Mouse (Mus musculus) kidney, embryonic 15.5 days (tissue): ENCODE data around the gene Prr23a1. TPM values are rescaled to one million over a fixed set of nuclear protein-coding genes. Genes with fewer than 3 reads are reported as not detected.
"Not testable (repeated sequence)": the region's sequence is repeated elsewhere in the genome, so short reads cannot be mapped to it uniquely, and the experiment has no call there.

Experiments
- ATAC-seq: fragments of 200-750 bp; cut with Nextera tagmentation; replicated peaks from 2 replicates; pipeline ENCODE4 v1.8.0; 2017; ENCODE audit warnings: moderate TSS enrichment; ENCODE audit not compliant: low FRiP score
- H3K27ac ChIP-seq: fragments of 300-500 bp; sonication (generic); 2 replicates; pipeline ENCODE4 v1.5.1; 2015; ENCODE audit warnings: mild to moderate bottlenecking, inconsistent platforms
- H3K27me3 ChIP-seq: fragments of 300-500 bp; sonication (generic); 2 replicates; pipeline ENCODE4 v1.6.1; 2015; ENCODE audit warnings: inconsistent platforms
- H3K36me3 ChIP-seq: fragments of 300-500 bp; sonication (generic); 2 replicates; pipeline ENCODE4 v1.6.1; 2015; ENCODE audit warnings: inconsistent platforms
- H3K4me1 ChIP-seq: fragments of 300-500 bp; sonication (generic); 2 replicates; pipeline ENCODE4 v1.6.1; 2015; ENCODE audit warnings: inconsistent platforms
- H3K4me2 ChIP-seq: fragments of 300-500 bp; sonication (generic); 2 replicates; pipeline ENCODE4 v1.6.1; 2015; ENCODE audit warnings: moderate library complexity, mild to moderate bottlenecking, inconsistent platforms
- H3K4me3 ChIP-seq: fragments of 300-500 bp; sonication (generic); replicated peaks from 2 replicates; pipeline ENCODE4 v1.5.1; 2015; ENCODE audit warnings: mild to moderate bottlenecking, inconsistent platforms
- H3K9ac ChIP-seq: fragments of 300-500 bp; sonication (generic); 2 replicates; pipeline ENCODE4 v1.6.1; 2015; ENCODE audit warnings: mild to moderate bottlenecking, inconsistent platforms
- H3K9me3 ChIP-seq: fragments of 300-500 bp; sonication (generic); replicated peaks from 2 replicates; pipeline ENCODE4 v1.6.1; 2016; ENCODE audit warnings: inconsistent platforms
- WGBS: fragments of 180-500 bp; shearing (Covaris S2); methylation state at CpG from one replicate; pipeline ENCODE4 v1.1.7; 2015; ENCODE audit warnings: mixed read lengths; 5-methylcytosine and 5-hydroxymethylcytosine counted together
- polyA plus RNA-seq: library from polyadenylated mRNA; unstranded; fragments of >200 nt; fragmentation: Nextera tagmentation; extraction: Ambion mirVana; gene quantifications from 2 replicates; pipeline ENCODE4 v1.2.1, GENCODE M21; 2015

The Prr23a1 gene
- not detected in 2 replicates for polyA plus RNA-seq

DNA sequence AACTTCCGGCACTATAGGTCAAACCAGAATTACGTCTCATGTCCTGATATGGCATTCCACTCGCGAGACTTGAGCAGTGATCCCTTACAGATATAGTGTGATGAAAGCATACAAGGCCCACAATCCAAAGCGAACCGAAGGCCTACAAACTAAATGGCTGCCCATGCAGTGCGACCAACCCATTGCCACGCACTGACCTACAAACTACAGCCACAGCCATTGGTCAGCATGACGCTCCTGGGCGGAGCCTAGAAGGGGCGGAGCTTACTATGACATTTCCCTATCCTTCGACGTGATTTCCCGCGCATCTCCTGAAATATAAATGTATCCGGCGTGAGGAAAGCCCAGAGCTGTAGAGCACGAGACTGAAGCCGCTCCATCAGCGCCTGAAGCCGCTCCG lies at the start of gene Prr23a1:
Prr23a1 (plus strand) TSS at position 387 of the 400 bp plus-strand sequence.
- H3K27ac ChIP-seq: no peak within 1 kb of the TSS
- H3K4me3 ChIP-seq: no peak within 1 kb of the TSS
- H3K4me1 ChIP-seq: no peaks in the 10 kb centered on the region
- 65% methylated on average over 22 of the region's 22 CpGs for WGBS
- no peak within 1 kb of the TSS for H3K9ac ChIP-seq
- H3K36me3 ChIP-seq: no peaks in the 10 kb centered on the region
- H3K9me3 ChIP-seq: no peaks in the 10 kb centered on the region; the same call in 1 of the 2 replicates
- ATAC-seq: no peak
- no peaks in the 10 kb centered on the region for H3K27me3 ChIP-seq
- peak within 1 kb of the TSS; percentile 36 for H3K4me2 ChIP-seq

DNA sequence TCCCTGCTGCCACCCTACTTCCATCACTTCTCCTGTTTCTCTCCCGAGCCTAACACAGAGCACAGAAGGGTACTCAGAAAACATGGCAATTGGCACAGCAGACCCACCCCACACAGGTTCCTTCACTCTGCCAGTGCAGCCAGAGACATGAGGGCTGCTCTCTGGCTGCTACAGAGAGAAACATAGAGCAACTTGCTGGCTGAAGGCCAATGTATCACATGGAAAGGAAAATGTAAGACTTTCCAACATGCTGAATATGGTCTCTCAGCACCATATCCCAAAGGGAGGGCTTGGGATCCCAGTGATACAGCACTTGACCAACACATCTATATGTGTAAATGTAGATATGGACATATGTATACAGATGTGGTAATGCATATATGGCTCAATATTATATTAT lies 43.3 kb upstream of the Prr23a1 start:
- no peaks in the 10 kb centered on the region for H3K27me3 ChIP-seq
- no peak overlapping the region for H3K9ac ChIP-seq
- ATAC-seq: no peak
- H3K4me3 ChIP-seq: no peak overlapping the region
- H3K4me2 ChIP-seq: no peak overlapping the region
- H3K4me1 ChIP-seq: no peaks in the 10 kb centered on the region
- no peaks in the 10 kb centered on the region for H3K9me3 ChIP-seq
- H3K36me3 ChIP-seq: no peaks in the 10 kb centered on the region
- no peak overlapping the region for H3K27ac ChIP-seq
- WGBS: 85% methylated on average over 1 of the region's 1 CpGs

DNA sequence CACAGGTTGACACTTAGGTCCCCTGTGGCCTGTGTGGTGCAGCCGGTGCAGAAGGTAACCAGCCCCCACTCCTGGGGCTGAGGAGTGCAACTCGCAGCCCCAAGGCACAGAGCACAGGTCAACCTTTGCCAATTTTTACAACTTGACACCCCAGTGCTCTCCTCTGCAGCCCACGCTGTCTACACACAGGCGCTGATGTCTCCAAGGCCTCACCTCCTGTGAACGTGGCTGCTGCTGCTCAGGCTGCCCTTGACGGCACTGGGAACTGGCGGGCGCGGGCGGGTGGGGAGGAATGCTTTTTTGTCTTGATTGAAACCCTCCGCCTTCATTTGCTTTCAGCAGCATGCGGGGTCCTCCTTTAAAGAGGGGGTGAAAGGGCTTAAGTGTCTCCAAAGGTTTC lies 38.3 kb upstream of the Prr23a1 start:
- H3K27me3 ChIP-seq: no peaks in the 10 kb centered on the region
- WGBS: 46% methylated on average over 12 of the region's 12 CpGs
- no peak; the same call in 1 of the 2 replicates for ATAC-seq

DNA sequence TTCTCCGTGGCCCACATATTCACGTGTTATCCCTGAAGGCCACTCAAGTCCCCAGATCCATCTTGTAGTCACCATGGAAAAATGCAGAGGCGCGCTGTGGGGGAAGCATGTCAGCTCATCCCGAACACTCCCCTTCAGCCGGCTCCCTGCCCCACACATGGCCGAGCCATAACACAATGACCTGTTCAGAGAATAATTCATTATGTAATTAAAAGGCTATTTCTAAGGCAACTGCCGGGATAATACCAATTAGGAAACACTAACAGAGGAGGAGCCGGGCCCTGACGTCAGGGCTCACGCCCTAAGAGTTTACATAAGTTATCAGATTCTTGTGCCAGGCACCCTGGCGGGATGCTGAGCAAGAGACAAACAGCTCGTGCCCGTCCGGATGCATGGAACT lies 36.8 kb upstream of the Prr23a1 start:
- Histone ChIP-seq H3K9me3 (no peaks in the 10 kb centered on the region), H3K4me3 (no peak overlapping the region), H3K27me3 (no peaks in the 10 kb centered on the region), H3K27ac (no peak overlapping the region), H3K36me3 (no peaks in the 10 kb centered on the region), H3K9ac (no peak overlapping the region), H3K4me1 (no peaks in the 10 kb centered on the region), H3K4me2 (no peak overlapping the region)
- no peak for ATAC-seq
- 71% methylated on average over 15 of the region's 15 CpGs for WGBS

More for the DNA sequence above, 38.3 kb upstream of the Prr23a1 start:
- Histone ChIP-seq H3K4me2 (no peak overlapping the region), H3K9ac (no peak overlapping the region), H3K36me3 (no peaks in the 10 kb centered on the region), H3K4me3 (no peak overlapping the region), H3K27ac (no peak overlapping the region), H3K9me3 (no peaks in the 10 kb centered on the region), H3K4me1 (no peaks in the 10 kb centered on the region)

GRCm38 (mm10) chr9:98805934-98806333 lies 36.4 kb upstream of the Prr23a1 start:
- no peaks in the 10 kb centered on the region for H3K9me3 ChIP-seq
- H3K4me3 ChIP-seq: no peak overlapping the region
- no peaks in the 10 kb centered on the region for H3K4me1 ChIP-seq
- H3K9ac ChIP-seq: no peak overlapping the region
- no peaks in the 10 kb centered on the region for H3K36me3 ChIP-seq
- ATAC-seq: no peak
- no peak overlapping the region for H3K27ac ChIP-seq
- H3K4me2 ChIP-seq: no peak overlapping the region
- 74% methylated on average over 3 of the region's 3 CpGs for WGBS
- no peaks in the 10 kb centered on the region for H3K27me3 ChIP-seq

GRCm38 (mm10) chr9:98807631-98808030 lies 34.7 kb upstream of the Prr23a1 start:
- WGBS: 80% methylated on average over 8 of the region's 8 CpGs
- Histone ChIP-seq H3K27ac (no peak overlapping the region), H3K4me2 (no peak overlapping the region), H3K9me3 (no peaks in the 10 kb centered on the region), H3K4me1 (no peaks in the 10 kb centered on the region), H3K27me3 (no peaks in the 10 kb centered on the region), H3K9ac (no peak overlapping the region), H3K4me3 (no peak overlapping the region), H3K36me3 (no peaks in the 10 kb centered on the region)
- no peak for ATAC-seq

DNA sequence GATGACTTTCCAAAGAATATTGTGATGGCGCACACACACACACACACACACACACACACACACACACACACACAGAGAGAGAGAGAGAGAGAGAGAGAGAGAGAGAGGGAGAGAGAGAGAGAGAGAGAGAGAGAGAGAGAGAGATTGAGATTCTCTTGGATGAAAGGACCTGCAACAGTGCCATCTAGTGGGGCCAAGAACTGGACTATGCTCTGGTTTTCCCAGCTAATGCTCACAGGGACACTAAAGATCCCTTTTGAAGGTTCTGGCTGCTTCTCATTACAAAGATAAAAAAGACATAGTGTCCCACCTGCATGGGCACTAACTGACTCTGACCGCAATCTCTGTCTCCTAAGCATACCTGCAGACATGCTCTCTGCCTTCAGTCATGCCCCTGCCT lies 32.8 kb upstream of the Prr23a1 start:
- not testable (repeated sequence) for H3K4me1 ChIP-seq, H3K9me3 ChIP-seq, H3K4me2 ChIP-seq, H3K27ac ChIP-seq, H3K27me3 ChIP-seq, ATAC-seq, H3K36me3 ChIP-seq, H3K4me3 ChIP-seq, H3K9ac ChIP-seq
- WGBS: 56% methylated on average over 2 of the region's 2 CpGs

GRCm38 (mm10) chr9:98816066-98816465 lies 26.2 kb upstream of the Prr23a1 start:
- H3K27me3 ChIP-seq: no peaks in the 10 kb centered on the region
- 68% methylated on average over 3 of the region's 3 CpGs for WGBS

GRCm38 (mm10) chr9:98817592-98817991 lies 24.7 kb upstream of the Prr23a1 start:
- no peak for ATAC-seq
- H3K4me3 ChIP-seq: no peak overlapping the region
- WGBS: 80% methylated on average over 7 of the region's 7 CpGs
- no peak overlapping the region for H3K27ac ChIP-seq
- H3K27me3 ChIP-seq: no peaks in the 10 kb centered on the region
- peaks cover 3% of the 10 kb centered on the region; the same call in 1 of the 2 replicates for H3K4me1 ChIP-seq
- no peak overlapping the region for H3K9ac ChIP-seq
- H3K9me3 ChIP-seq: no peaks in the 10 kb centered on the region
- H3K4me2 ChIP-seq: no peak overlapping the region
- H3K36me3 ChIP-seq: no peaks in the 10 kb centered on the region

More at GRCm38 (mm10) chr9:98816066-98816465, 26.2 kb upstream of the Prr23a1 start:
- no peak overlapping the region for H3K27ac ChIP-seq
- H3K9me3 ChIP-seq: no peaks in the 10 kb centered on the region
- no peak for ATAC-seq
- peaks cover 3% of the 10 kb centered on the region; the same call in 1 of the 2 replicates for H3K4me1 ChIP-seq
- no peak overlapping the region for H3K4me3 ChIP-seq
- H3K36me3 ChIP-seq: no peaks in the 10 kb centered on the region
- no peak overlapping the region for H3K9ac ChIP-seq
- no peak overlapping the region for H3K4me2 ChIP-seq

DNA sequence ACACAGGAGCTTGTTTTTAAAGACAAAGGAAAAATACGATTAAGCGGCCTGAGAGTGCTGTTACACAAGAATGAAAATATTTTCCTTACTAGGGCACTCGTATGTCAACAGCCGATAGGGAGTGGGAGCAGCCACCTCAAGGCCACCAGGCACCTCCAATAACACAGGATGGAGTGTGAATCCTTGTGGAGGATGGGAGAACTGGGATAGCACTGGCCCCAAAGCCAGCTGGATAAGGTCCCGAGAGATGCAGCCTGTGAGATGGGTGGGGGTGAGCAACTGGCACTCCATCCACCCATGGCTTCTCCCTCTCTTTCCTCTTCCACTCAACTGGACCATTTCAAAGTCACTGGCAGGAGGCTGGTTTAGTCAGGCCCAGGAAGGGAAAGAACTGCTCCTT lies 23.3 kb upstream of the Prr23a1 start:
- no peak overlapping the region for H3K4me3 ChIP-seq
- no peak overlapping the region for H3K9ac ChIP-seq
- H3K36me3 ChIP-seq: no peaks in the 10 kb centered on the region
- H3K4me1 ChIP-seq: peaks cover 3% of the 10 kb centered on the region; the same call in 1 of the 2 replicates
- no peak for ATAC-seq
- H3K27ac ChIP-seq: no peak overlapping the region
- WGBS: 29% methylated on average over 5 of the region's 5 CpGs
- no peaks in the 10 kb centered on the region for H3K27me3 ChIP-seq
- no peak overlapping the region for H3K4me2 ChIP-seq
- no peaks in the 10 kb centered on the region; the same call in 1 of the 2 replicates for H3K9me3 ChIP-seq

DNA sequence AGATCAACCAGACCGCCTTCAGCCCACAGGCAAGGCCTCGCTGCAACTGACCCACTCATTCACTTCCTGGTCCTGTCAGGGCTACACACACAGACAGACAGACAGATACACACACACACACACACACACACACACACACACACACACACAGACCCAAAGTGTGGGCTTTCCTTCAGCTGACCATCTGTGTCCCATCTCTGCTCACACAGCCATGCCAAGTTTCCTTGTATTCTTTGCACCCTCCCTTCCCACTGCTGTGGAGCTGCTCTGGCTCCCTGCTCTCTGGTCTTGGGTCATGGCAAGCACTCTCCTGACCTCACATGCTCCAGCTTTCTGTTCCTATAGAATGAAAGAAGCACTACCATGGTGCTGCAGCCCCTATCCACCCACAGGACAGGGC lies 22.8 kb upstream of the Prr23a1 start:
- H3K9ac ChIP-seq: no peak overlapping the region
- no peak overlapping the region for H3K4me2 ChIP-seq
- H3K4me3 ChIP-seq: no peak overlapping the region
- H3K4me1 ChIP-seq: peaks cover 3% of the 10 kb centered on the region; the same call in 1 of the 2 replicates
- no peak for ATAC-seq
- no peaks in the 10 kb centered on the region for H3K36me3 ChIP-seq
- no peaks in the 10 kb centered on the region for H3K27me3 ChIP-seq
- no peaks in the 10 kb centered on the region; the same call in 1 of the 2 replicates for H3K9me3 ChIP-seq
- H3K27ac ChIP-seq: no peak overlapping the region
- 66% methylated on average over 2 of the region's 2 CpGs for WGBS

DNA sequence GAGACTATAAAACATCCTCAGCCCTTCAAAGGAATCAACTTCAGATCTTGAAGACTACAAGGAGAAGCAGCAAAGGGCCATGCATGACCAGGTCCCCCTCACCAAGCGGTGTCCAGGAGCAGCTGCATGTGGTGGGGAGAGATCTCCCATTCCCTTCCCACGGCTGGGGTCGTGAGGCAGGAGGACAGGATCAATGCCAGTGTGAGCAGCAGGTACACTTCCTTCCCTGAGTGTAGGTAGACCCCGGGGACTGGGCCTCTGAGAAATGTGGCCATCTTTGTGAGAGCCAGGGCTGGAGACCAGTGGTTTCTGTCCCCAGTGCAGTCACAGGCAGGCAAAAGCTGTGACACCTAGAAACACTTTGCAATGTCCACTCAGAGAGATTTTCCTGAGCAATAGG lies 21.8 kb upstream of the Prr23a1 start:
- no peak overlapping the region for H3K4me2 ChIP-seq
- H3K4me1 ChIP-seq: peaks cover 3% of the 10 kb centered on the region; the same call in 1 of the 2 replicates
- H3K4me3 ChIP-seq: no peak overlapping the region
- no peaks in the 10 kb centered on the region for H3K27me3 ChIP-seq
- no peaks in the 10 kb centered on the region; the same call in 1 of the 2 replicates for H3K9me3 ChIP-seq
- WGBS: 86% methylated on average over 4 of the region's 4 CpGs
- H3K27ac ChIP-seq: no peak overlapping the region
- H3K9ac ChIP-seq: no peak overlapping the region
- ATAC-seq: no peak
- no peaks in the 10 kb centered on the region for H3K36me3 ChIP-seq

DNA sequence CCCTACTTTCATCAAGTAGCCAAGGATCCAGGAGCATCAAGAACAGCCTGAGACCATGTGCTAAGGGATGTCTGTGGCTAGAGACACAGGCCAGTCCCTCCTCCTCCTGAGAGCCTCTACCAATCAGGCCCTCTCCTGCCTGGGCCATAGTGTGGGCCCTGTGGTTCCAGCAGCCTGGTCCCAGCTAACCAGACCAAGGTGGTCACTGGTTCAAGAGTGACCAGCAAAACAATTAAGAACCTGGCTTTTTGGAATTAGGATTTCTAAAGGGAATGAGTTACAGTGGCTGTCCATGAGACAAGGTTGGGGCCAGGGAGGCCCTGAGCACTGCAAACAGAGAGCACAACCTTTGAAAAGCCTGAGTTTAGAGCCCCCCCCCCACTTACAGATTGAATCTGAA lies 21.2 kb upstream of the Prr23a1 start:
- H3K27me3 ChIP-seq: no peaks in the 10 kb centered on the region
- no peak overlapping the region for H3K4me2 ChIP-seq
- H3K4me3 ChIP-seq: no peak overlapping the region
- no peak overlapping the region for H3K27ac ChIP-seq
- H3K9ac ChIP-seq: no peak overlapping the region
- H3K9me3 ChIP-seq: no peaks in the 10 kb centered on the region; the same call in 1 of the 2 replicates
- H3K4me1 ChIP-seq: peaks cover 3% of the 10 kb centered on the region; the same call in 1 of the 2 replicates
- H3K36me3 ChIP-seq: no peaks in the 10 kb centered on the region
- ATAC-seq: no peak
